Mouse (Mus musculus): Measurements from ENCODE around the gene Frk. TPM values are rescaled to one million over a fixed set of nuclear protein-coding genes. Genes with fewer than 3 reads are reported as not detected.
"Not testable (repeated sequence)": the region's sequence is repeated elsewhere in the genome, so short reads cannot be mapped to it uniquely, and the experiment has no call there.

Frk gene
- total RNA-seq, 2 experiments from 2014 or later = 4.2 to 5.6 TPM

- no peak for DNase-seq
These were observed 135.3 kb downstream of the Frk start for GRCm38 (mm10) chr10:34618490-34618889.

- DNase-seq = not testable (repeated sequence)
These were observed 137.3 kb downstream of the Frk start for GRCm38 (mm10) chr10:34620540-34620939.

- DNase-seq = no peak
These were observed 155.0 kb downstream of the Frk start for GRCm38 (mm10) chr10:34638245-34638644.

Other genes starting within 250 kb of the Frk start
- 10 to 100 TPM; 48.3 to 50.0 TPM for gene Tspyl1, start 201.2 kb upstream of the Frk start, total RNA-seq (2021)
- gene Tspyl4, start 186.0 kb upstream of the Frk start, total RNA-seq (2021) = 10 to 100 TPM; 17.7 to 18.9 TPM
- not detected for gene Col10a1, start 93.4 kb upstream of the Frk start, total RNA-seq (2021)
- gene Nt5dc1, start 64.8 kb upstream of the Frk start, total RNA-seq (2021) = 10 to 100 TPM; 10.4 to 11.1 TPM